Mouse (Mus musculus) right cerebral cortex, postnatal 14 days (tissue): Measurements from ENCODE around the gene Tmem91.

ENCODE experiments used
- DNase-seq: peaks from one replicate; pipeline ENCODE4 v3.0.0; 2022

Tmem91 gene

GRCm38 (mm10) chr7:25623857-25624370 lies 51.1 kb downstream of the Tmem91 start:
- no peak for DNase-seq

GRCm38 (mm10) chr7:25620751-25621150 lies 54.2 kb downstream of the Tmem91 start:
- DNase-seq: no peak

GRCm38 (mm10) chr7:25620101-25620500 lies 54.9 kb downstream of the Tmem91 start:
- no peak for DNase-seq

GRCm38 (mm10) chr7:25619722-25619991 lies 55.3 kb downstream of the Tmem91 start:
- no peak for DNase-seq
